Mouse (Mus musculus) gastrocnemius, adult 18-20 months (tissue): ENCODE measurements around the gene B3galt4. TPM values are rescaled to one million over a fixed set of nuclear protein-coding genes. Genes with fewer than 3 reads are reported as not detected.
A peak's percentile ranks its signal among the peaks of the same experiment; 100 is the strongest.

ENCODE experiments used
- DNase-seq: peaks from one replicate; pipeline ENCODE4 v3.0.0; 2021; ENCODE audit warnings: low spot score
- total RNA-seq, 2 experiments: library from RNA; stranded (reverse); gene quantifications; 2 replicates each; pipeline ENCODE4 v1.2.3; 2021

The B3galt4 gene
- total RNA-seq, 2 experiments from 2014 or later: 1.5 to 1.7 TPM

GRCm38 (mm10) chr17:33924577-33925283, 26.6 kb downstream of the B3galt4 start:
- DNase-seq: no peak

GRCm38 (mm10) chr17:33921361-33921760, 29.9 kb downstream of the B3galt4 start:
- no peak for DNase-seq

GRCm38 (mm10) chr17:33920282-33921097, 30.8 kb downstream of the B3galt4 start:
- DNase-seq: peak; percentile 84

- DNase-seq: peak; percentile 84
Observed at GRCm38 (mm10) chr17:33919351-33920281, 31.7 kb downstream of the B3galt4 start.

GRCm38 (mm10) chr17:33918293-33919203, 32.7 kb downstream of the B3galt4 start:
- DNase-seq: peak; percentile 55

- no peak for DNase-seq
Observed at GRCm38 (mm10) chr17:33917656-33918292, 33.5 kb downstream of the B3galt4 start.

GRCm38 (mm10) chr17:33916847-33917655, 34.2 kb downstream of the B3galt4 start:
- DNase-seq: no peak

GRCm38 (mm10) chr17:33916294-33916693, 35.0 kb downstream of the B3galt4 start:
- peak; percentile 49 for DNase-seq

GRCm38 (mm10) chr17:33915671-33916250, 35.5 kb downstream of the B3galt4 start, which contains the start of the genes Tapbp and Zbtb22:
Gene Tapbp (plus strand): TSS chr17:33915899.
Gene Zbtb22 (plus strand): TSS chr17:33915904.
- peak; percentile 97 for DNase-seq

- no peak for DNase-seq
Observed at GRCm38 (mm10) chr17:33914969-33915391, 36.3 kb downstream of the B3galt4 start.

GRCm38 (mm10) chr17:33913905-33914304, 37.4 kb downstream of the B3galt4 start:
- no peak for DNase-seq

- no peak for DNase-seq
Observed at GRCm38 (mm10) chr17:33913264-33913663, 38.0 kb downstream of the B3galt4 start.

GRCm38 (mm10) chr17:33911813-33912414, 39.4 kb downstream of the B3galt4 start:
- no peak for DNase-seq

GRCm38 (mm10) chr17:33911052-33911812, 40.1 kb downstream of the B3galt4 start:
- no peak for DNase-seq

- no peak for DNase-seq
Observed at GRCm38 (mm10) chr17:33910346-33911051, 40.8 kb downstream of the B3galt4 start.

- no peak for DNase-seq
Observed at GRCm38 (mm10) chr17:33909869-33910250, 41.4 kb downstream of the B3galt4 start.
